Mouse (Mus musculus) liver, postnatal 0 days (tissue): ENCODE data around the gene Smco2.

Source experiments
- CTCF ChIP-seq: sonication (generic); IDR thresholded peaks from 2 replicates; pipeline ENCODE4 v1.5.1; 2016; ENCODE audit warnings: antibody characterized with exemption, low read depth
- EP300 ChIP-seq: IDR thresholded peaks from 2 replicates; pipeline ENCODE4 v1.6.1; 2016; ENCODE audit warnings: antibody characterized with exemption, low read depth, mild to moderate bottlenecking

GRCm38 (mm10) chr6:146855185-146855584, 5.3 kb downstream of the Smco2 start:
- no peak for TF ChIP-seq CTCF
- no peak for TF ChIP-seq EP300
